Mouse (Mus musculus): Measurements from ENCODE around the gene Armc8. TPM values are rescaled to one million over a fixed set of nuclear protein-coding genes. Genes with fewer than 3 reads are reported as not detected.
"Not testable (repeated sequence)": the region's sequence is repeated elsewhere in the genome, so short reads cannot be mapped to it uniquely, and the experiment has no call there.

Armc8 gene
- polyA plus RNA-seq (2017; shearing (Covaris generic)) = 10 to 100 TPM; 24.0 to 27.4 TPM

- peak; percentile 89 for ATAC-seq
Observed at GRCm38 (mm10) chr9:99568347-99569070, at the start of gene Armc8. Gene Armc8 (minus strand): TSS chr9:99568899.

- no peak for ATAC-seq
Observed at GRCm38 (mm10) chr9:99612202-99612601, 43.5 kb upstream of the Armc8 start, which contains the start of gene A4gnt. Gene A4gnt (plus strand): TSS chr9:99612502.

- ATAC-seq = no peak
Observed at GRCm38 (mm10) chr9:99603566-99603965, 34.9 kb upstream of the Armc8 start.

GRCm38 (mm10) chr9:99599127-99599526 is 30.4 kb upstream of the Armc8 start:
- not testable (repeated sequence) for ATAC-seq

GRCm38 (mm10) chr9:99591144-99591543 is 22.4 kb upstream of the Armc8 start:
- no peak for ATAC-seq

GRCm38 (mm10) chr9:99587505-99588202 is 19.0 kb upstream of the Armc8 start:
- peak; percentile 49 for ATAC-seq

- ATAC-seq = peak; percentile 67
Observed at GRCm38 (mm10) chr9:99580655-99581054, 12.0 kb upstream of the Armc8 start.

- ATAC-seq = peak; percentile 95
Observed at GRCm38 (mm10) chr9:99575677-99576480, 7.2 kb upstream of the Armc8 start, which contains the start of gene Dbr1. Gene Dbr1 (plus strand): TSS chr9:99575799.

- ATAC-seq = no peak
Observed at GRCm38 (mm10) chr9:99569071-99569397, 335 bp upstream of the Armc8 start.

- ATAC-seq = peak; percentile 2
Observed at GRCm38 (mm10) chr9:99568023-99568346, 714 bp downstream of the Armc8 start.

GRCm38 (mm10) chr9:99563714-99564113 is 5.0 kb downstream of the Armc8 start:
- ATAC-seq = no peak

GRCm38 (mm10) chr9:99560389-99560788 is 8.3 kb downstream of the Armc8 start:
- peak; percentile 77 for ATAC-seq

- no peak for ATAC-seq
Observed at GRCm38 (mm10) chr9:99559557-99559904, 9.2 kb downstream of the Armc8 start.

- ATAC-seq = no peak
Observed at GRCm38 (mm10) chr9:99558824-99559556, 9.7 kb downstream of the Armc8 start.

GRCm38 (mm10) chr9:99557580-99558300 is 11.0 kb downstream of the Armc8 start:
- ATAC-seq = no peak

- no peak for ATAC-seq
Observed at GRCm38 (mm10) chr9:99555253-99555652, 13.4 kb downstream of the Armc8 start.

- ATAC-seq = no peak
Observed at GRCm38 (mm10) chr9:99554052-99554451, 14.6 kb downstream of the Armc8 start.

GRCm38 (mm10) chr9:99553049-99553448 is 15.7 kb downstream of the Armc8 start:
- ATAC-seq = no peak

- ATAC-seq = no peak
Observed at GRCm38 (mm10) chr9:99552068-99552467, 16.6 kb downstream of the Armc8 start.

GRCm38 (mm10) chr9:99546259-99546658 is 22.4 kb downstream of the Armc8 start:
- ATAC-seq = peak; percentile 43

GRCm38 (mm10) chr9:99531865-99532264 is 36.8 kb downstream of the Armc8 start:
- no peak for ATAC-seq

GRCm38 (mm10) chr9:99505875-99506274 is 62.8 kb downstream of the Armc8 start:
- no peak for ATAC-seq

Data from activated CD4-positive, CD25-positive, alpha-beta regulatory T cell, adult 4 months (primary cell).